Comparison of ENCODE assay signal across 15 mouse cellular contexts in genomic region chr16:43935367-43935766, GRCm38 (mm10). TPM values are rescaled to one million over a fixed set of nuclear protein-coding genes. Genes with fewer than 3 reads are reported as not detected.
DNase-seq lines count a peak whose midpoint lies in the region; ATAC-seq and TF ChIP-seq lines count a peak whose summit lies in the region.
"Had no signal": no experiment of that assay in that cellular context is flagged by ENCODE, and none has a peak within 500 bp of the region (broad histone marks: within the 10 kb centered on the region; RNA-seq: fewer than 3 reads in every experiment).

No protein-coding gene starts in this region.

- peak; percentile 4 for DNase-seq in hindbrain, embryonic 11.5 days (ENCODE audit: low spot score)
- DNase-seq in liver, adult 2 months (ENCODE audit: extremely low read depth, low read depth, low spot score) = peak; percentile 6
- no peak for DNase-seq in liver, postnatal 0 days
- DNase-seq in brain, embryonic 14.5 days (ENCODE audit: low read depth) = peak; percentile 65
- DNase-seq: adrenal gland, adult 2 months; gastrocnemius, postnatal 25 days; liver, embryonic 13.5 days had no signal

- no peak for TF ChIP-seq CTCF in liver, adult 2 months (IDR thresholded peaks at IDR 0.05; ENCODE audit: low read depth, low read length)
- no peak for TF ChIP-seq CTCF in liver, postnatal 0 days (IDR thresholded peaks at IDR 0.05; ENCODE audit: low read depth)
- no peak for TF ChIP-seq CTCF in brain, embryonic 14.5 days (IDR thresholded peaks at IDR 0.05; ENCODE audit: borderline replicate concordance, extremely low read depth, insufficient read depth, insufficient read length)
- TF ChIP-seq CTCF in cortical plate, adult 2 months (IDR thresholded peaks at IDR 0.05; ENCODE audit: extremely low read depth, insufficient read depth, low read length) = no peak

- H3K9ac ChIP-seq in hindbrain, embryonic 11.5 days (ENCODE audit: low read depth, low read length) = no peak overlapping the region
- no peak overlapping the region for H3K9ac ChIP-seq in hindbrain, embryonic 13.5 days
- H3K9ac ChIP-seq in liver, adult 2 months (ENCODE audit: low read depth, low read length) = no peak overlapping the region
- H3K9ac ChIP-seq in liver, postnatal 0 days (replicated peaks) = no peak overlapping the region
- H3K9ac ChIP-seq: embryonic facial prominence, embryonic 15.5 days; forebrain, embryonic 15.5 days; heart, embryonic 15.5 days; liver, embryonic 13.5 days had no signal

- no peak for TF ChIP-seq POLR2A in liver, adult 2 months (IDR thresholded peaks at IDR 0.05; ENCODE audit: extremely low read depth, insufficient read depth, low read length)
- no peak for TF ChIP-seq POLR2A in brain, embryonic 14.5 days (IDR thresholded peaks at IDR 0.05; ENCODE audit: borderline replicate concordance, extremely low read depth, insufficient read depth, insufficient read length, poor library complexity, severe bottlenecking)
- TF ChIP-seq POLR2A in cortical plate, adult 2 months (IDR thresholded peaks at IDR 0.05; ENCODE audit: extremely low read depth, insufficient read depth, low read length) = no peak

- no peak for ATAC-seq in hindbrain, embryonic 11.5 days (ENCODE audit: low FRiP score)
- no peak for ATAC-seq in hindbrain, embryonic 13.5 days (ENCODE audit: low FRiP score)
- no peak for ATAC-seq in liver, postnatal 0 days
- no peak for ATAC-seq in monocyte, adult 5-6 weeks (replicated peaks; ENCODE audit: insufficient number of reproducible peaks, low FRiP score, low TSS enrichment, poor library complexity, severe bottlenecking)
- ATAC-seq: forebrain, embryonic 15.5 days had no signal

- H3K79me2 ChIP-seq in liver, adult 2 months (ENCODE audit: control insufficient read depth, insufficient read depth, low read length) = no peaks in the 10 kb centered on the region

- no peak overlapping the region for H3K4me2 ChIP-seq in hindbrain, embryonic 11.5 days (replicated peaks; ENCODE audit: low read depth, low read length)
- H3K4me2 ChIP-seq in hindbrain, embryonic 13.5 days = no peak overlapping the region
- no peak overlapping the region for H3K4me2 ChIP-seq in liver, postnatal 0 days (ENCODE audit: low read depth, low read length)
- H3K4me2 ChIP-seq: embryonic facial prominence, embryonic 15.5 days; forebrain, embryonic 15.5 days; heart, embryonic 15.5 days; liver, embryonic 13.5 days had no signal

- no peaks in the 10 kb centered on the region for H3K27me3 ChIP-seq in hindbrain, embryonic 11.5 days (ENCODE audit: control insufficient read depth, insufficient read depth, low read length)
- H3K27me3 ChIP-seq in hindbrain, embryonic 13.5 days = no peaks in the 10 kb centered on the region
- no peaks in the 10 kb centered on the region for H3K27me3 ChIP-seq in liver, adult 2 months (ENCODE audit: control insufficient read depth, insufficient read depth, low read length)
- H3K27me3 ChIP-seq in liver, postnatal 0 days (ENCODE audit: insufficient read depth, low read length) = no peaks in the 10 kb centered on the region
- H3K27me3 ChIP-seq: CH12.LX; embryonic facial prominence, embryonic 15.5 days; forebrain, embryonic 15.5 days; heart, embryonic 15.5 days; liver, embryonic 13.5 days; megakaryocyte, embryonic 14.5 days had no signal

- WGBS in hindbrain, embryonic 11.5 days = 88% methylated on average over 3 of the region's 3 CpGs
- 70% methylated on average over 3 of the region's 3 CpGs for WGBS in hindbrain, embryonic 13.5 days
- 63% methylated on average over 3 of the region's 3 CpGs for WGBS in liver, adult 2 months
- whole genome bisulfite sequencing in liver, postnatal 0 days (ENCODE audit: insufficient replicate concordance) = 75% methylated on average over 3 of the region's 3 CpGs

- H3K36me3 ChIP-seq in hindbrain, embryonic 11.5 days (ENCODE audit: control insufficient read depth, insufficient read depth, low read length) = no peaks in the 10 kb centered on the region
- no peaks in the 10 kb centered on the region for H3K36me3 ChIP-seq in hindbrain, embryonic 13.5 days
- H3K36me3 ChIP-seq in liver, adult 2 months (ENCODE audit: control insufficient read depth, insufficient read depth, low read length) = peaks cover 9% of the 10 kb centered on the region; the same call in 1 of the 2 replicates
- H3K36me3 ChIP-seq in liver, postnatal 0 days (replicated peaks; ENCODE audit: insufficient read depth, low read length) = peaks cover 2% of the 10 kb centered on the region; the same call in 1 of the 2 replicates
- H3K36me3 ChIP-seq: forebrain, embryonic 15.5 days; heart, embryonic 15.5 days; liver, embryonic 13.5 days had no signal

- H3K9me3 ChIP-seq in hindbrain, embryonic 11.5 days (ENCODE audit: control insufficient read depth, low read length) = no peaks in the 10 kb centered on the region
- H3K9me3 ChIP-seq in hindbrain, embryonic 13.5 days = no peaks in the 10 kb centered on the region
- H3K9me3 ChIP-seq in liver, postnatal 0 days (ENCODE audit: low read length) = no peaks in the 10 kb centered on the region
- H3K9me3 ChIP-seq: embryonic facial prominence, embryonic 15.5 days; forebrain, embryonic 15.5 days; heart, embryonic 15.5 days; liver, embryonic 13.5 days; megakaryocyte, embryonic 14.5 days had no signal

- TF ChIP-seq EP300 in liver, postnatal 0 days (IDR thresholded peaks at IDR 0.05; ENCODE audit: low read depth) = no peak

- no peaks in the 10 kb centered on the region for H3K4me1 ChIP-seq in hindbrain, embryonic 11.5 days (replicated peaks; ENCODE audit: control insufficient read depth, insufficient read depth, low read length)
- 0 out of 2 replicates have a peak, but pooled peaks cover 4% of the 10 kb centered on the region for H3K4me1 ChIP-seq in hindbrain, embryonic 13.5 days (replicated peaks)
- no peaks in the 10 kb centered on the region for H3K4me1 ChIP-seq in liver, adult 2 months (ENCODE audit: control insufficient read depth, insufficient read depth, low read length)
- no peaks in the 10 kb centered on the region for H3K4me1 ChIP-seq in liver, postnatal 0 days (ENCODE audit: insufficient read depth)
- peaks cover 14% of the 10 kb centered on the region for H3K4me1 ChIP-seq in cortical plate, adult 2 months (ENCODE audit: control insufficient read depth, insufficient read depth, low read length)
- H3K4me1 ChIP-seq: embryonic facial prominence, embryonic 15.5 days; heart, embryonic 15.5 days had no signal

- no peak overlapping the region for H3K27ac ChIP-seq in hindbrain, embryonic 11.5 days (ENCODE audit: low read depth, low read length)
- H3K27ac ChIP-seq in hindbrain, embryonic 13.5 days = no peak overlapping the region
- H3K27ac ChIP-seq in liver, adult 2 months (replicated peaks; ENCODE audit: insufficient read depth, low read depth, low read length) = no peak overlapping the region
- no peak overlapping the region for H3K27ac ChIP-seq in liver, postnatal 0 days (ENCODE audit: low read depth)
- peak overlapping the region; percentile 72 for H3K27ac ChIP-seq in cortical plate, adult 2 months (ENCODE audit: insufficient read depth, low read length)
- H3K27ac ChIP-seq: embryonic facial prominence, embryonic 15.5 days; heart, embryonic 15.5 days; liver, embryonic 13.5 days had no signal

- no peak overlapping the region for H3K4me3 ChIP-seq in hindbrain, embryonic 11.5 days (ENCODE audit: low read depth, low read length)
- H3K4me3 ChIP-seq in hindbrain, embryonic 13.5 days = no peak overlapping the region
- H3K4me3 ChIP-seq in liver, adult 2 months (ENCODE audit: insufficient read depth, low read depth, low read length) = no peak overlapping the region
- H3K4me3 ChIP-seq in liver, postnatal 0 days (ENCODE audit: low read depth, low read length) = no peak overlapping the region
- no peak overlapping the region for H3K4me3 ChIP-seq in cortical plate, adult 2 months (ENCODE audit: insufficient read depth, low read length)
- H3K4me3 ChIP-seq: embryonic facial prominence, embryonic 15.5 days; forebrain, embryonic 15.5 days; heart, embryonic 15.5 days; liver, embryonic 13.5 days; megakaryocyte, embryonic 14.5 days had no signal

RNA-seq across cellular contexts. Expression of gene Qtrt2, which starts 8.8 kb away (rescaled TPM):
- 35.9 and 42.2 TPM in 2 replicates for polyA plus RNA-seq in hindbrain, embryonic 11.5 days (2014; fragmentation: Nextera tagmentation; extraction: Ambion mirVana)
- 20.5 and 22.2 TPM in 2 replicates for polyA plus RNA-seq in hindbrain, embryonic 13.5 days (2015; fragmentation: Nextera tagmentation; extraction: Ambion mirVana)
- 7.8 and 8.5 TPM in 2 replicates for total RNA-seq in liver, adult 2 months (2014; rRNA removed)
- 3.5 and 9.0 TPM in 2 replicates for polyA plus RNA-seq in liver, adult 2 months (2012; rRNA removed)
- polyA plus RNA-seq in liver, postnatal 0 days (2015; fragmentation: Nextera tagmentation; extraction: Ambion mirVana) = 4.4 and 4.7 TPM in 2 replicates
- 39.0 and 51.1 TPM in 2 replicates for polyA plus RNA-seq in brain, embryonic 14.5 days (2012; rRNA removed)
- polyA plus RNA-seq in cortical plate, adult 2 months (2012; rRNA removed) = 36.5 and 36.6 TPM in 2 replicates
- total RNA-seq in monocyte, adult 5-6 weeks (2017) = 11.5 to 22.4 TPM (median 13.1 TPM) in 3 replicates

RNA-seq across cellular contexts. Expression of gene Zdhhc23, which starts 44.2 kb away (rescaled TPM):
- polyA plus RNA-seq in hindbrain, embryonic 11.5 days (2014; fragmentation: Nextera tagmentation; extraction: Ambion mirVana) = 0.28 and 1.3 TPM in 2 replicates
- polyA plus RNA-seq in hindbrain, embryonic 13.5 days (2015; fragmentation: Nextera tagmentation; extraction: Ambion mirVana) = 1.7 and 1.8 TPM in 2 replicates
- 0.09 and 0.20 TPM in 2 replicates for total RNA-seq in liver, adult 2 months (2014; rRNA removed)
- 0.07 and 0.32 TPM in 2 replicates for polyA plus RNA-seq in liver, adult 2 months (2012; rRNA removed)
- 0.20 and 0.40 TPM in 2 replicates for polyA plus RNA-seq in liver, postnatal 0 days (2015; fragmentation: Nextera tagmentation; extraction: Ambion mirVana)
- polyA plus RNA-seq in brain, embryonic 14.5 days (2012; rRNA removed) = 2.5 and 3.6 TPM in 2 replicates
- 16.9 and 18.7 TPM in 2 replicates for polyA plus RNA-seq in cortical plate, adult 2 months (2012; rRNA removed)
- 0.95 to 3.9 TPM (median 1.8 TPM) in 3 replicates for total RNA-seq in monocyte, adult 5-6 weeks (2017)

RNA-seq across cellular contexts. Expression of gene Ccdc191, which starts 45.8 kb away (rescaled TPM):
- 12.6 and 18.4 TPM in 2 replicates for polyA plus RNA-seq in hindbrain, embryonic 11.5 days (2014; fragmentation: Nextera tagmentation; extraction: Ambion mirVana)
- 10.1 and 12.0 TPM in 2 replicates for polyA plus RNA-seq in hindbrain, embryonic 13.5 days (2015; fragmentation: Nextera tagmentation; extraction: Ambion mirVana)
- total RNA-seq in liver, adult 2 months (2014; rRNA removed) = 3.3 and 6.2 TPM in 2 replicates
- 0.25 and 1.1 TPM in 2 replicates for polyA plus RNA-seq in liver, adult 2 months (2012; rRNA removed)
- polyA plus RNA-seq in liver, postnatal 0 days (2015; fragmentation: Nextera tagmentation; extraction: Ambion mirVana) = 2.9 and 4.0 TPM in 2 replicates
- 2.1 and 3.5 TPM in 2 replicates for polyA plus RNA-seq in brain, embryonic 14.5 days (2012; rRNA removed)
- 5.2 and 6.5 TPM in 2 replicates for polyA plus RNA-seq in cortical plate, adult 2 months (2012; rRNA removed)
- total RNA-seq in monocyte, adult 5-6 weeks (2017) = 6.9 to 20.4 TPM (median 11.4 TPM) in 3 replicates
